Mouse (Mus musculus) right cerebral cortex, adult 18-20 months (tissue): ENCODE results near the gene Ndufaf3.

Source experiments
- DNase-seq: peaks from one replicate; pipeline ENCODE4 v3.0.0; 2022; ENCODE audit warnings: mixed read lengths

The Ndufaf3 gene

GRCm38 (mm10) chr9:108516380-108517251, 50.6 kb downstream of the Ndufaf3 start, which contains the start of gene Qrich1:
TSS of gene Qrich1 (plus strand) at chr9:108516806.
- DNase-seq: peak; percentile 95
